Mouse (Mus musculus) embryonic fibroblast, embryonic 13.5 days (primary cell): ENCODE measurements around the gene Erbb3.

Experiments used
- CTCF ChIP-seq: IDR thresholded peaks from 2 replicates; pipeline ENCODE4 v1.5.1; 2011; ENCODE audit warnings: mild to moderate bottlenecking, control low read depth, low read length, moderate library complexity, borderline replicate concordance; ENCODE audit not compliant: insufficient read depth
- POLR2A ChIP-seq: IDR thresholded peaks from 2 replicates; pipeline ENCODE4 v1.6.1; 2011; ENCODE audit warnings: low read depth, mild to moderate bottlenecking, control low read depth, low read length, moderate library complexity

GRCm38 (mm10) chr10:128524111-128524731 lies 65.2 kb downstream of the Erbb3 start:
- peak; percentile 41 for TF ChIP-seq POLR2A
- TF ChIP-seq CTCF, result no peak
